Mouse (Mus musculus) lung, adult 18-20 months (tissue): ENCODE results near the gene Nab1.
"Not testable (repeated sequence)": the region's sequence is repeated elsewhere in the genome, so short reads cannot be mapped to it uniquely, and the experiment has no call there.

Experiments
- DNase-seq, 2 experiments: peaks; one replicate each; pipeline ENCODE4 v3.0.0; 2022; ENCODE audit warnings: mixed read lengths in 2 of 2

The Nab1 gene

DNA sequence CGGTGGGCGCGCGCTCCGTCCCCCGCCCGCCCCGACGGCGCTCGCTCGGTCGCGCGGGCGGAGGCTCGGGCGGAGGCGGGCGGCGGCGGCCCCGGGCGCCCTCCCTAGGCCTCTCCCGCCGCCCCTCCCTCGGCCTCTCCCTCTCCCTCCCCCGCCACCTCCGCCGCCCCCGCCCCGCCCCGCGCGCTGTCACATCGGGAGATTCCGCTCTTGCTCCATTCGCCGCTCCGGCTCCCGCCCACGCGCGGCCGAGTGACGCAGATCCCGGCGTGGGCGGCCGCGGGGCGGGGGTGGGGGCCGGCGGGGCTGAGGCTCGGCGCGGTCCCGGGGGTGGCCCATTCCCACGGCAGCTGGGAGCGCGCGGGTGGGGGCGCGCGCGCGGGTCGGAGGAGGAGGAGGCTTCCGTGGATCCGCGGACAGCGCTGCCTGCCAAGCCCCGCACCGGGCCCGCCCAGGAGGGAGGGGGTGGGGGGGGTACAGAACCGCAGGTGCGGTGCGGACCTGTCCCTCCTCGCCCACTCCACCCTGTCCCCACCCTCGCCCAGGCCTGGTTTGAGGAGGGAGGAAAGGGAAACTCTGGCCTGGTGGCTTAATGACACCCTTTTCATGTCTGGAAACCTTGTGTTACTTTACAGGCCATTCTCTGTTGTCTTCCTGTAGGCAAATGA, at the start of gene Nab1:
Gene Nab1 (minus strand): TSS at position 366 of the 668 bp plus-strand sequence.
- peak; percentile 77 to 83 for DNase-seq

GRCm38 (mm10) chr1:52547451-52547850, 47.0 kb upstream of the Nab1 start:
- DNase-seq, result no peak

DNA sequence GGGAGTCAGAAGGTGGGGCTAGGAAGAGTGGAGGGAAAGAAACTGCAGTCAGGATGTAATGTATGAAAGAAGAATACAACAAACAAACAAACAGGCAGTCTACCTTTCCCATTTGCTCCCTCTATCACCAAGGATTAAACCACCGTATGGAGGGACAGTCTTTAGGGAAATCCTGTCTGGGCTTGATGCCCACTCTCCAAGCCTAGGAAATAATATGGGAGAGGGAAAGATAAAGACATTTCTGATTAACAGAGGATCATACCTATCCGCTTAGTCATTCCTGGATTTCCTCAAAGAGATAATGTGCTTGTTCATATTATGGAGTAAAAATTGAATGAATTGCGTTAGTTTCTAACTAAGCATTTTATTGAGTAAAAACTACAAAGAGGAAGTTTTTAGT, 46.3 kb upstream of the Nab1 start:
- DNase-seq, result no peak

DNA sequence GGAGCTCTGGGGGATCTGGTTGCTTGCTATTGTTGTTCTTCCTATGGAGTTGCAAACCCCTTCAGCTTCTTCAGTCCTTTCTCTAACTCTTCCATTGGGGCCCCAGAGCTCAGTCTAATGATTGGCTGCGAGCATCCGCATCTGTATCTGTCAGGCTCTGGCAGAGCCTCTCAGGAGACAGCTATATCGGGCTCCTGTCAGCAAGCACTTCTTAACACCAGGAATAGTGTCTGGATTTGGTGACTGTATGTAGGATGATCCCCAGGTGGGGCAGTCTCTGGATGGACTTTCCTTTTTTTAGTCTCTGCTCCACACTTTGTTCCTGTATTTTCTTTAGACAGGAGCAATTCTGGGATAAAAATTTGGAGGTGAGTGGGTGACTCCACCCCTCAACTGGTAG, 39.6 kb upstream of the Nab1 start:
- DNase-seq, result not testable (repeated sequence)

GRCm38 (mm10) chr1:52529933-52530332, 29.5 kb upstream of the Nab1 start:
- DNase-seq, result no peak

GRCm38 (mm10) chr1:52527656-52528055, 27.2 kb upstream of the Nab1 start:
- no peak for DNase-seq

GRCm38 (mm10) chr1:52527252-52527651, 26.8 kb upstream of the Nab1 start:
- no peak for DNase-seq

DNA sequence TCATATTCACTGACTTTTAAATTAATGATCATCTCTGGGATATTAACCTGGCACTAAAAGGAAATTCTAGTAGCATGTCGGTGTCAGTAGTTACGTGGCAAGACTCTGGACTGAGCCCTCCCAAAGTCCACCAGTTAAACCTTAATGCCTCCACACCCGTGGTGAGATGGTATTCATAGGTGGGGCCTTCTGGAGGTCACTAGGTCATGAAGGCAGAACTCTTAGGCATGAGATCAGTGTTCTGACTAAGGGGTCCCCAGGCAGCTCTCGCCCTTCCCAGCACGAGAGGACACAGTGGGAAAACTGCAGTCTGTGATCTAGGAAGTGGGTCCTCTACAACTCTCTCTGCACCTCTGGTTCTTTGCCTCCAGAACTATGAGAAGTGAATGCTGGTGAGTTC, 24.2 kb upstream of the Nab1 start:
- no peak for DNase-seq

GRCm38 (mm10) chr1:52524150-52524549, 23.7 kb upstream of the Nab1 start:
- no peak for DNase-seq

- DNase-seq, result no peak
These were observed 21.0 kb upstream of the Nab1 start for GRCm38 (mm10) chr1:52521436-52521993.

DNA sequence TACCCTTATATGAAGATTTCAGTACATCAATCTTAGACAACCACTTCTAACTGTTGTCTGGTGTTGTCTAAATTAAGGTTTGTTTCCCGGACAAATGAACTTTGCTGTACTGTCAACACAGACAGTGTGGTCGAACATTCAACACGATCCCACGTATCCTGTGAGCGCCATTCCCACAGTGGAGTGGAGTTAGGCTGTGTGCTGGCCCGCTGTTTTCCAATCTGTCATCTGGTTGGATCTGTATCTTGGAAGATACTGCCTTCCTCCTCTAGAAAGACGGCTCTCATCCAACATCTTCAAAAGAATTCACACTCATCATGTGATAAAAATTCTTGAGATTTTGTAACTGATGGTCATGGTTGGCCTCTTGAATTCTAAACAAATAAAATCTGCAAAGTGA, 19.7 kb upstream of the Nab1 start:
- DNase-seq, result no peak

- DNase-seq, result no peak
These were observed 14.8 kb upstream of the Nab1 start for GRCm38 (mm10) chr1:52515249-52515648.

DNA sequence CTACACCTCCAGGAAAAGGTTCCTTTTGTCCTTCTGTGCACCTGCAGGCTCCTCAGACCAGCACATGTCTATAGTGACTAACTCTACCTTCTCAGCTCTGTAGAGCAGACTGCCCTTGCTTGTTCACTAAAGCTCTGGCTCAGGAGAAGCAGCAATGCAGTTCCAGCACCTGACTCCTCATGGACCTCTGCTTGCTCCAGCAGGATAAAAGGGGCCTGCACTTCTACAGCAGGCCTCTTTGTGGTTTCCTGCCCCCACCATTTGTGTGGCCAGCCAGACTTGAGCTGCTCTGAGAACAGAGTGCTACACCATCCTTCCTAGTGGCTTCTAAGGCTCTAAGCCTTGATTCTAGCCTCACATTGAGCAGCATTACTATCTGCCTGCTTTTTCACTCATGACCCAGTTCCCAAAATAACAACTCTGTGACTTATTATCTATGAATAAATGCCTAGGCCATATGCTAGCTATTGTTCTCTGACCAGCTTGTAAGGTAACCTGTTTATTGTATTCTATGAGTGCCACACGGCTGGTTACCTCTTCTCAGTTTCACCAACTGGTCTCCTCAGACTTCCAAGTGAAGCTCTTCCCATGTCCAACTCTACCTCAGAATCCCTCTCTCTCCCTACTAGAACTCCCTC, 11.4 kb upstream of the Nab1 start:
- no peak for DNase-seq

GRCm38 (mm10) chr1:52506211-52506610, 5.7 kb upstream of the Nab1 start:
- DNase-seq, result no peak

- DNase-seq, result no peak
These were observed 1.8 kb upstream of the Nab1 start for GRCm38 (mm10) chr1:52502296-52502695.

GRCm38 (mm10) chr1:52501688-52502133, 1.2 kb upstream of the Nab1 start:
- peak; percentile 46 to 67 for DNase-seq

- DNase-seq, result no peak
These were observed 611 bp upstream of the Nab1 start for GRCm38 (mm10) chr1:52501090-52501489.

GRCm38 (mm10) chr1:52499601-52500313, 722 bp downstream of the Nab1 start:
- peak; percentile 62 to 66 for DNase-seq

- DNase-seq, result no peak
These were observed 1.6 kb downstream of the Nab1 start for GRCm38 (mm10) chr1:52498786-52499450.

DNA sequence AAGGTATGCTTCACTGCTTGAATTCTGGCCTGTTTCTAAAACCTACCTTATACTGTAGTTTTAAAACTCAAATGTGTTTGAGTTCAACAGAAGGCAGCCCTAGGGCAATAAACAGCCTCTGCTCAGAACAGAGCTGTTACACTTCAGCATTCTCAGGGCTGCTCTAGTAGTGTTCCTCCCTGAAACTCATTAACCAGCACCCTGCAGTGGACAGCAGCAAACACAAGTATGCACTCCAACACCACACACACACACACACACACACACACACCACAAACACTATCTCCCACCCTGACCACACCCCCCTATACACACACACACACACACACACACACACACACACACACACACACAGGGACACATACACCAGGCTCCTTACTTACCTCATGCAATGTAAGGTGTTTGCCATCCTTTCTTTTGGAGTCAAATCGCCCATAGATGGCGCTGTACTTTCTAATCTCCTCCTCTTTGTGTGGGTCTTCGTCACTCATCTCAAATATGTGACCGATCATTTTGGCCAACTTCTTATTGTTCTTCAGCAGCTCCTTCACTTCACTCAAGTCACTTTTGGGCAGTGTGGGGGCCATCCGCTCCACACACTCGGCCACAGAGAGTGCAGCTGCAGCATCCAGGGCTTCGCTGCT, 10.8 kb downstream of the Nab1 start:
- DNase-seq, result peak in 1 of 2 experiments; percentile 8

DNA sequence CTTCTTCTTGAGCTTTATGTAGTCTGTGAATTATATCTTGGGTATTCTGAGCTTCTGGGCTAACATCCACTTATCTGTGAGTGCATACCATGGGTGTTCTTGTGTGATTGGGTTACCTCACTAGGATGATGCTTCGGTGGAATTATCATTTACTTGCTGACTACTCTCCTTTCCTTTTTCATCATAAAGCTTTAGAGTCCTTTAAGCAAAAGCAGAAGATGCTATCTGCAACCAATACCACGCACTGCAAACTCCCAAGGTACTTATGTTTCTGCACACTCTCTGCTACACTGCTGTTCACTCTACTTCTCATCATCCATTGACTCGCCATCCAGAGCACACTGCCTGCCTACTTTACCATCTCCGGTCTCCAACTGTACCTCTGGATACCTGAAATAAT, 15.5 kb downstream of the Nab1 start:
- no peak for DNase-seq

- DNase-seq, result no peak
These were observed 26.2 kb downstream of the Nab1 start for GRCm38 (mm10) chr1:52474291-52474690.
